Mouse (Mus musculus) small intestine, adult 2 months (tissue): Measurements from ENCODE around the gene Rad51c. TPM values are rescaled to one million over a fixed set of nuclear protein-coding genes. Genes with fewer than 3 reads are reported as not detected.
"Not testable (repeated sequence)": the region's sequence is repeated elsewhere in the genome, so short reads cannot be mapped to it uniquely, and the experiment has no call there.

Experiments
- H3K27ac ChIP-seq: fragments of 200-500 bp; 2 replicates; pipeline ENCODE4 v1.5.1; 2012; ENCODE audit warnings: low read depth, low read length, control low read depth, inconsistent platforms; ENCODE audit not compliant: insufficient read depth
- H3K27me3 ChIP-seq: fragments of 200-500 bp; 2 replicates; pipeline ENCODE4 v1.6.1; 2012; ENCODE audit warnings: mild to moderate bottlenecking, moderate library complexity, low read length, inconsistent platforms; ENCODE audit not compliant: control insufficient read depth, insufficient read depth
- H3K36me3 ChIP-seq: fragments of 200-500 bp; 2 replicates; pipeline ENCODE4 v1.6.1; 2012; ENCODE audit warnings: mild to moderate bottlenecking, low read length, control low read depth, inconsistent platforms; ENCODE audit not compliant: control insufficient read depth, insufficient read depth
- H3K4me1 ChIP-seq: fragments of 200-500 bp; 2 replicates; pipeline ENCODE4 v1.6.1; 2012; ENCODE audit warnings: low read length, inconsistent platforms, mixed read lengths; ENCODE audit not compliant: control insufficient read depth, insufficient read depth, insufficient read length
- H3K4me3 ChIP-seq: fragments of 200-500 bp; 2 replicates; pipeline ENCODE4 v1.5.1; 2012; ENCODE audit warnings: low read depth, mild to moderate bottlenecking, control low read depth, inconsistent platforms, low read length, moderate library complexity
- CTCF ChIP-seq: fragments of 200-500 bp; IDR thresholded peaks from 2 replicates; pipeline ENCODE4 v1.5.1; 2012; ENCODE audit warnings: low read depth, mild to moderate bottlenecking, control low read depth, inconsistent platforms, low read length, moderate library complexity, mixed read lengths; ENCODE audit not compliant: insufficient replicate concordance, insufficient read length; ENCODE audit errors: extremely low read depth
- POLR2A ChIP-seq: fragments of 200-500 bp; IDR thresholded peaks from 2 replicates; pipeline ENCODE4 v1.6.1; 2012; ENCODE audit warnings: low read depth, mild to moderate bottlenecking, control low read depth, inconsistent platforms, low read length, moderate library complexity
- WGBS: fragments of 180-500 bp; shearing (Covaris S2); methylation state at CpG from one replicate; pipeline ENCODE4 v1.1.7; 2018; 5-methylcytosine and 5-hydroxymethylcytosine counted together
- polyA plus RNA-seq: library from polyadenylated mRNA; depleted of rRNA; stranded (reverse); fragments of >200 nt; gene quantifications from 2 replicates; pipeline ENCODE4 v1.2.3, GENCODE M21; 2012

The Rad51c gene
- polyA plus RNA-seq, 1 experiment: 0.37 TPM

GRCm38 (mm10) chr11:87448081-87448475 is 43.3 kb upstream of the Rad51c start:
- H3K27ac ChIP-seq: peak overlapping the region; percentile 68; the same call in 1 of the 2 replicates
- WGBS: 0% methylated on average over 34 of the region's 34 CpGs
- not testable (repeated sequence) for H3K36me3 ChIP-seq, H3K4me1 ChIP-seq, H3K27me3 ChIP-seq
- 0 out of 2 replicates have a peak, but pooled peaks have one; percentile 12 for TF ChIP-seq POLR2A
- H3K4me3 ChIP-seq: peak overlapping the region; percentile 61

- H3K4me3 ChIP-seq: no peak overlapping the region
- H3K36me3 ChIP-seq: no peaks in the 10 kb centered on the region
- H3K4me1 ChIP-seq: no peaks in the 10 kb centered on the region
- H3K27ac ChIP-seq: no peak overlapping the region
- TF ChIP-seq POLR2A: no peak
- TF ChIP-seq CTCF: no peak
- no peaks in the 10 kb centered on the region for H3K27me3 ChIP-seq
These were observed 42.7 kb upstream of the Rad51c start for GRCm38 (mm10) chr11:87447429-87447828.

- no peaks in the 10 kb centered on the region for H3K4me1 ChIP-seq
- whole genome bisulfite sequencing: 89% methylated on average over 3 of the region's 3 CpGs
- no peaks in the 10 kb centered on the region for H3K36me3 ChIP-seq
- H3K27me3 ChIP-seq: no peaks in the 10 kb centered on the region
- no peak overlapping the region for H3K4me3 ChIP-seq
- no peak overlapping the region for H3K27ac ChIP-seq
- TF ChIP-seq CTCF (no peak), POLR2A (no peak)
These were observed 41.4 kb upstream of the Rad51c start for GRCm38 (mm10) chr11:87446159-87446558.

GRCm38 (mm10) chr11:87445593-87445992 is 40.8 kb upstream of the Rad51c start:
- H3K4me1 ChIP-seq, H3K36me3 ChIP-seq, H3K27ac ChIP-seq, H3K27me3 ChIP-seq, H3K4me3 ChIP-seq: not testable (repeated sequence)
- WGBS: 57% methylated on average over 4 of the region's 4 CpGs

GRCm38 (mm10) chr11:87444735-87445428 is 40.1 kb upstream of the Rad51c start:
- no peak overlapping the region for H3K27ac ChIP-seq
- 8% methylated on average over 16 of the region's 16 CpGs for WGBS
- no peak for TF ChIP-seq CTCF
- no peak for TF ChIP-seq POLR2A

GRCm38 (mm10) chr11:87444056-87444455 is 39.3 kb upstream of the Rad51c start:
- H3K27me3 ChIP-seq, H3K36me3 ChIP-seq, H3K27ac ChIP-seq, H3K4me1 ChIP-seq, H3K4me3 ChIP-seq: not testable (repeated sequence)
- WGBS: 46% methylated on average over 10 of the region's 10 CpGs

More at GRCm38 (mm10) chr11:87444735-87445428, 40.1 kb upstream of the Rad51c start:
- no peak overlapping the region for H3K4me3 ChIP-seq
- no peaks in the 10 kb centered on the region for H3K4me1 ChIP-seq
- H3K36me3 ChIP-seq: no peaks in the 10 kb centered on the region
- H3K27me3 ChIP-seq: no peaks in the 10 kb centered on the region

GRCm38 (mm10) chr11:87443373-87443883 is 38.7 kb upstream of the Rad51c start:
- no peak overlapping the region for H3K4me3 ChIP-seq

GRCm38 (mm10) chr11:87442643-87443372 is 38.1 kb upstream of the Rad51c start:
- not testable (repeated sequence) for H3K4me1 ChIP-seq, H3K27me3 ChIP-seq, H3K36me3 ChIP-seq
- under 1% methylated on average over 33 of the region's 62 CpGs for WGBS
- Histone ChIP-seq H3K27ac (peak overlapping the region; percentile 48; the same call in 1 of the 2 replicates), H3K4me3 (peak overlapping the region; percentile 53)

More at GRCm38 (mm10) chr11:87443373-87443883, 38.7 kb upstream of the Rad51c start:
- Histone ChIP-seq H3K36me3 (no peaks in the 10 kb centered on the region), H3K27me3 (no peaks in the 10 kb centered on the region), H3K4me1 (no peaks in the 10 kb centered on the region), H3K27ac (peak overlapping the region; percentile 68)
- TF ChIP-seq POLR2A (no peak), CTCF (no peak)
- 1% methylated on average over 5 of the region's 5 CpGs for WGBS
